Mouse (Mus musculus): ENCODE results near the gene Tbc1d25.

GRCm38 (mm10) chrX:8142948-8143347 is 33.0 kb downstream of the Tbc1d25 start:
- TF ChIP-seq CTCF (IDR thresholded peaks at IDR 0.05; ENCODE audit: borderline replicate concordance, insufficient read depth, low read depth, low read length) (no peak), POLR2A (IDR thresholded peaks at IDR 0.05; ENCODE audit: borderline replicate concordance, insufficient read depth, low read length) (no peak)
